Mouse (Mus musculus) embryonic facial prominence, embryonic 13.5 days (tissue): ENCODE data around the gene Gsg1l. TPM values are rescaled to one million over a fixed set of nuclear protein-coding genes. Genes with fewer than 3 reads are reported as not detected.

Source experiments
- ATAC-seq: fragments of 200-750 bp; cut with Nextera tagmentation; 2 replicates; pipeline ENCODE4 v1.8.0; 2017; ENCODE audit warnings: low read depth; ENCODE audit not compliant: insufficient number of reproducible peaks, insufficient read depth, low FRiP score, low TSS enrichment
- H3K27ac ChIP-seq: fragments of 300-500 bp; sonication (generic); 2 replicates; pipeline ENCODE4 v1.5.1; 2015; ENCODE audit warnings: moderate library complexity, mild to moderate bottlenecking, inconsistent platforms
- H3K27me3 ChIP-seq: fragments of 300-500 bp; sonication (generic); 2 replicates; pipeline ENCODE4 v1.6.1; 2015; ENCODE audit warnings: mild to moderate bottlenecking, inconsistent platforms
- H3K36me3 ChIP-seq: fragments of 300-500 bp; sonication (generic); 2 replicates; pipeline ENCODE4 v1.6.1; 2015; ENCODE audit warnings: mild to moderate bottlenecking, inconsistent platforms
- H3K4me1 ChIP-seq: fragments of 300-500 bp; sonication (generic); 2 replicates; pipeline ENCODE4 v1.6.1; 2015; ENCODE audit warnings: inconsistent platforms
- H3K4me2 ChIP-seq: fragments of 300-500 bp; sonication (generic); 2 replicates; pipeline ENCODE4 v1.6.1; 2015; ENCODE audit warnings: moderate library complexity, mild to moderate bottlenecking, inconsistent platforms
- H3K4me3 ChIP-seq: fragments of 300-500 bp; sonication (generic); 2 replicates; pipeline ENCODE4 v1.5.1; 2015; ENCODE audit warnings: mild to moderate bottlenecking, inconsistent platforms
- H3K9ac ChIP-seq: fragments of 300-500 bp; sonication (generic); 2 replicates; pipeline ENCODE4 v1.6.1; 2015; ENCODE audit warnings: mild to moderate bottlenecking, inconsistent platforms
- H3K9me3 ChIP-seq: fragments of 300-500 bp; sonication (generic); 2 replicates; pipeline ENCODE4 v1.6.1; 2016; ENCODE audit warnings: inconsistent platforms
- WGBS: fragments of 180-500 bp; shearing (Covaris S2); methylation state at CpG from one replicate; pipeline ENCODE4 v1.1.7; 2015; ENCODE audit warnings: mixed read lengths; 5-methylcytosine and 5-hydroxymethylcytosine counted together
- polyA plus RNA-seq: library from polyadenylated mRNA; unstranded; fragments of >200 nt; fragmentation: Nextera tagmentation; extraction: Ambion mirVana; gene quantifications from 2 replicates; pipeline ENCODE4 v1.2.1, GENCODE M21; 2015

Gene Gsg1l
- polyA plus RNA-seq, 1 experiment from 2014 or later, result 2.0 TPM

DNA sequence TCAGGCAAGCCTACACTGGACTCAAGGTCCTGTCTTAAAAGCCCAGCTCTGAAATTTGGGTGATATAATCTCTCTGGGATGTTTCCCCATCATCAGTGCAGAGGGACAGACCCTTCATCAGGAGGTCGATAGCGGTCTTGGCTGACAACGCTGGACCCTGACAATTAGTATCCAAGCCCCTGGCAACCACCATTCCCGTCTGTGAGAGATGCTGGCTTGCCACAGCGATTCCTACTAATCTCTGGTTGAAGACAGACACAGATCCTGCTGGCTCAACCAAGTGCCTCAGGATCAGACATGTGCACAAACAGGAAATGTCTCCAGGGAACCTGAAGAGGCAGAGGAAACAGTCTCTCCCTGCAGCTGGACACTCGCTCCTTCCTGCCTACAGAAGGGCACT lies 62.2 kb downstream of the Gsg1l start:
- Histone ChIP-seq H3K27me3 (no peaks in the 10 kb centered on the region), H3K36me3 (no peaks in the 10 kb centered on the region), H3K4me2 (no peak overlapping the region), H3K27ac (no peak overlapping the region), H3K4me1 (peaks cover 8% of the 10 kb centered on the region), H3K9ac (no peak overlapping the region), H3K9me3 (no peaks in the 10 kb centered on the region), H3K4me3 (no peak overlapping the region)
- ATAC-seq, result no peak
- 48% methylated on average over 6 of the region's 6 CpGs for WGBS

GRCm38 (mm10) chr7:126019321-126019720 lies 62.9 kb downstream of the Gsg1l start:
- Histone ChIP-seq H3K4me2 (no peak overlapping the region), H3K27me3 (no peaks in the 10 kb centered on the region), H3K36me3 (no peaks in the 10 kb centered on the region), H3K4me3 (no peak overlapping the region), H3K9ac (no peak overlapping the region), H3K9me3 (no peaks in the 10 kb centered on the region), H3K27ac (no peak overlapping the region), H3K4me1 (peaks cover 8% of the 10 kb centered on the region)
- 37% methylated on average over 9 of the region's 9 CpGs for WGBS
- no peak for ATAC-seq

DNA sequence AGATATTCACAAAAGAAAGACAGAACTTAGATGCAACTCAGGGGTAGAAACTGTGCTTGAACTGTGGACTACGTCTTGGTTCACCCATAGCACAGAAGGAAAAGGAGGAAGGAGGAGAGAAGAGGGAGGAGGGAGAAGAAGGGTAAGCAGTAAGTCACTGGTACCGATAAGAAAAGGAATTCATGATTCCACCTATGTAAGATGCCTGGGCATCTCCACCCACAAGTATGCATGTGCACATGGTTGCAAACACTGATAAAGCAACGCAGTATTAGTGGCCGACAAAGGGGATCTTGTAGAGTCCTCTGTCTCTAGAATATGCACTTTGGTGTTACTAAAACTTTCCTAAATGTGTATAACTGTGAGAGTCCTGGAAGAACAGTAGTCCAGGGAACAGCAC lies 64.8 kb downstream of the Gsg1l start:
- Histone ChIP-seq H3K4me1 (peaks cover 16% of the 10 kb centered on the region), H3K36me3 (no peaks in the 10 kb centered on the region), H3K4me2 (no peak overlapping the region), H3K27me3 (no peaks in the 10 kb centered on the region), H3K9me3 (no peaks in the 10 kb centered on the region), H3K9ac (no peak overlapping the region), H3K27ac (no peak overlapping the region), H3K4me3 (no peak overlapping the region)
- no peak for ATAC-seq
- 88% methylated on average over 4 of the region's 4 CpGs for WGBS

- Histone ChIP-seq H3K4me3 (no peak overlapping the region), H3K4me1 (peaks cover 20% of the 10 kb centered on the region; the same call in 1 of the 2 replicates), H3K9ac (no peak overlapping the region), H3K27me3 (no peaks in the 10 kb centered on the region), H3K9me3 (no peaks in the 10 kb centered on the region), H3K27ac (no peak overlapping the region), H3K4me2 (no peak overlapping the region), H3K36me3 (no peaks in the 10 kb centered on the region)
- ATAC-seq, result no peak
- 33% methylated on average over 11 of the region's 11 CpGs for WGBS
These were observed 69.7 kb downstream of the Gsg1l start for GRCm38 (mm10) chr7:126012325-126013021.

DNA sequence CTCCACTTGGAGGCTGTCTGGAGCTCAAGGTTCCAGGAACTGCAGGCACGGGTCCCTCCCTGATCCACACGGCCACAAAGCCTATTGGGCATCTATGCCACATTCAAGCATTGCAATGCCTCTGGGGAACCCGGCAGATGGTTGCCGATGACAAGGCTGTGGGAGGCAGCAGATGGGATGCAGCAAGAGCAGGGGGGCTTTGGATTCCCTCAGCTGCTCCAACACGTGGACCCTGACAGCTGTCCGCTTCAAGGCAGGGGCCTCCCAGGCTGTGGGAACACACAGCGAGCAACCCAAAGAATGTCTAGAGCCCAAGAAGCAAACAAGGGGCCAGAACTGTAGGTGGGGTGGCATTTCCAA lies 73.4 kb downstream of the Gsg1l start:
- no peak overlapping the region for H3K9ac ChIP-seq
- no peaks in the 10 kb centered on the region for H3K9me3 ChIP-seq
- WGBS, result 58% methylated on average over 7 of the region's 7 CpGs
- H3K27ac ChIP-seq, result no peak overlapping the region
- ATAC-seq, result peak; percentile 32; the same call in 1 of the 2 replicates
- H3K4me2 ChIP-seq, result no peak overlapping the region
- H3K4me3 ChIP-seq, result no peak overlapping the region
- H3K4me1 ChIP-seq, result peaks cover 20% of the 10 kb centered on the region; the same call in 1 of the 2 replicates
- H3K27me3 ChIP-seq, result no peaks in the 10 kb centered on the region
- no peaks in the 10 kb centered on the region for H3K36me3 ChIP-seq

- Histone ChIP-seq H3K36me3 (no peaks in the 10 kb centered on the region), H3K9me3 (no peaks in the 10 kb centered on the region), H3K27me3 (no peaks in the 10 kb centered on the region), H3K9ac (no peak overlapping the region), H3K27ac (no peak overlapping the region), H3K4me3 (no peak overlapping the region), H3K4me2 (no peak overlapping the region), H3K4me1 (peaks cover 20% of the 10 kb centered on the region; the same call in 1 of the 2 replicates)
- 70% methylated on average over 4 of the region's 4 CpGs for WGBS
- no peak; the same call in 1 of the 2 replicates for ATAC-seq
These were observed 73.9 kb downstream of the Gsg1l start for GRCm38 (mm10) chr7:126008139-126008788.

- H3K4me2 ChIP-seq, result no peak overlapping the region
- no peaks in the 10 kb centered on the region for H3K27me3 ChIP-seq
- H3K36me3 ChIP-seq, result no peaks in the 10 kb centered on the region
- H3K27ac ChIP-seq, result no peak overlapping the region
- H3K4me3 ChIP-seq, result no peak overlapping the region
- peaks cover 11% of the 10 kb centered on the region; the same call in 1 of the 2 replicates for H3K4me1 ChIP-seq
- 63% methylated on average over 10 of the region's 10 CpGs for WGBS
- ATAC-seq, result no peak
- no peaks in the 10 kb centered on the region for H3K9me3 ChIP-seq
- H3K9ac ChIP-seq, result no peak overlapping the region
These were observed 74.9 kb downstream of the Gsg1l start for GRCm38 (mm10) chr7:126007132-126007910.

DNA sequence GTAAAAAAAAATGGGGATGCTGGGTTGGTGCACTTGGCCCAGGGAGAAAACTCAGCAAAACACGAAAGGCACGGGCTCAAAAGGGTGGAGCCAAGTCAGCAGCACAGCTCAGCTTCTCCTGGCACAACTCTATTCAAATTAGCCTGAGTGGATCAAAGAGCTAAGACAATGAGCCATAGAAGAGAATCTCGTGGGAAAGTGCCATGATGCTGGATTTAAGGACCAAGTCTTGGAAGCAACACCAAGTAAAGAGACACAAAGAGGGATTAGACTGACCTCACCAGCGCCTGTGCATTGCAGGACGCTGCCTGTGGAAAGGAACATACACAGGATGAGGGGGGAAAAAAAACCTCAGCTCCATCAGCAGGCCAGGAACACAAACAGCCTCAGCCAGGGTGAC lies 76.9 kb downstream of the Gsg1l start:
- WGBS, result 52% methylated on average over 5 of the region's 5 CpGs
- Histone ChIP-seq H3K4me2 (no peak overlapping the region), H3K36me3 (no peaks in the 10 kb centered on the region), H3K27ac (no peak overlapping the region), H3K4me1 (0 out of 2 replicates have a peak, but pooled peaks cover 7% of the 10 kb centered on the region), H3K27me3 (no peaks in the 10 kb centered on the region), H3K4me3 (no peak overlapping the region), H3K9me3 (no peaks in the 10 kb centered on the region), H3K9ac (no peak overlapping the region)
- no peak for ATAC-seq

DNA sequence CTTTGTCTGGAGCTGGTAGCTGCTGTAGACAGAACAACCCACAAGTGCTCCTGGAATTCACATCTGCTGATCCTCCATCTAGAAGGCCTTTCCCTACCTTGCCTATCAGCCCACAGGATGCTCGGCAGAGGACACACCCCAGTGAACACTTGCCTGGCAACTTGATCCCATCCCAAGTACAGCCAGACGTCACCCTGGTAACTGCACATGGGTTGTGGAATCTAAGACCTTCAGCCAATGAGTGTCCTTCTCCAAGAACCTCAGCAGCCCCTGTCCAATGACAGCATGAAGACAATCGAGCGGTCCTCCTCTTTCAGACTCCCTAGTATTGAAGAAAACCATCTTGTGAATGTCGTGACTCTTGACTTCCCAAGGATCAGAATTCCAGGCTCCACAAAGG lies 80.5 kb downstream of the Gsg1l start:
- Histone ChIP-seq H3K36me3 (no peaks in the 10 kb centered on the region), H3K4me3 (no peak overlapping the region), H3K4me1 (no peaks in the 10 kb centered on the region), H3K27me3 (no peaks in the 10 kb centered on the region), H3K27ac (no peak overlapping the region), H3K4me2 (no peak overlapping the region), H3K9me3 (no peaks in the 10 kb centered on the region), H3K9ac (no peak overlapping the region)
- WGBS, result 55% methylated on average over 5 of the region's 5 CpGs
- ATAC-seq, result no peak

- Histone ChIP-seq H3K27ac (no peak overlapping the region), H3K9ac (no peak overlapping the region), H3K9me3 (no peaks in the 10 kb centered on the region), H3K4me3 (no peak overlapping the region), H3K27me3 (no peaks in the 10 kb centered on the region), H3K4me1 (no peaks in the 10 kb centered on the region), H3K4me2 (no peak overlapping the region), H3K36me3 (no peaks in the 10 kb centered on the region)
- 94% methylated on average over 3 of the region's 3 CpGs for WGBS
- ATAC-seq, result no peak
These were observed 82.3 kb downstream of the Gsg1l start for GRCm38 (mm10) chr7:125999921-126000320.

- Histone ChIP-seq H3K4me3 (no peak overlapping the region), H3K4me1 (peaks cover 5% of the 10 kb centered on the region; the same call in 1 of the 2 replicates), H3K36me3 (no peaks in the 10 kb centered on the region), H3K27me3 (no peaks in the 10 kb centered on the region), H3K9me3 (no peaks in the 10 kb centered on the region), H3K4me2 (no peak overlapping the region), H3K9ac (no peak overlapping the region), H3K27ac (no peak overlapping the region)
- 100% methylated on average over 1 of the region's 1 CpGs for WGBS
- ATAC-seq, result no peak
These were observed 86.1 kb downstream of the Gsg1l start for GRCm38 (mm10) chr7:125996151-125996550.
